In genomic region chr19:44418061-44418460, GRCm38 (mm10) we compare ENCODE assay signal across 12 mouse cellular contexts. TPM values are rescaled to one million over a fixed set of nuclear protein-coding genes. Genes with fewer than 3 reads are reported as not detected.
A peak's percentile ranks its signal among the peaks of the same experiment; 100 is the strongest.
DNase-seq lines count a peak whose midpoint lies in the region.
"Had no signal": no experiment of that assay in that cellular context is flagged by ENCODE, and none has a peak within 500 bp of the region (broad histone marks: within the 10 kb centered on the region; RNA-seq: fewer than 3 reads in every experiment).

No protein-coding gene starts in this region.

- peak; percentile 31 for DNase-seq in adrenal gland, postnatal 14 days
- no peak for DNase-seq in adrenal gland, adult 18-20 months (ENCODE audit: low spot score in 2 of 2)
- peak; percentile 23 for DNase-seq in kidney, adult 9 months
- DNase-seq in kidney, postnatal 10 days, result no peak
- DNase-seq in lung, postnatal 25 days (ENCODE audit: low spot score), result peak; percentile 43
- DNase-seq in lung, postnatal 10 days, result no peak
- DNase-seq: cerebellum, adult 11 months; cerebellum, adult 8-10 months; embryo, embryonic 11 days; heart, adult 18-20 months; heart, postnatal 10 days; heart, postnatal 4 days had no signal

RNA-seq across cellular contexts. Expression of gene Scd1, which starts 10.4 kb away (rescaled TPM):
- 186 and 262 TPM in 2 replicates for total RNA-seq in adrenal gland, postnatal 14 days (2021)
- over 10,000 TPM in 1 of 2 experiments, 1,000 to 10,000 TPM in 1; 1,926 to 12,846 TPM for total RNA-seq in adrenal gland, adult 18-20 months (2021)

Comparison
In these comparisons a context has a peak if more than half of its experiments do, and no peak if none do; other contexts are left out.
1. DNase-seq: peak in adrenal gland, postnatal 14 days (single experiment), kidney, adult 9 months (single experiment) and lung, postnatal 25 days (single experiment); none in adrenal gland, adult 18-20 months (0 of 2), kidney, postnatal 10 days (single experiment) and lung, postnatal 10 days (single experiment).